Mouse (Mus musculus) embryo, embryonic 10.5 days (tissue): ENCODE data around the gene Adamtsl3.

ENCODE experiments used
- DNase-seq: peaks from one replicate; pipeline ENCODE4 v3.0.0-alpha.2; 2015; ENCODE audit warnings: low spot score

Gene Adamtsl3

DNA sequence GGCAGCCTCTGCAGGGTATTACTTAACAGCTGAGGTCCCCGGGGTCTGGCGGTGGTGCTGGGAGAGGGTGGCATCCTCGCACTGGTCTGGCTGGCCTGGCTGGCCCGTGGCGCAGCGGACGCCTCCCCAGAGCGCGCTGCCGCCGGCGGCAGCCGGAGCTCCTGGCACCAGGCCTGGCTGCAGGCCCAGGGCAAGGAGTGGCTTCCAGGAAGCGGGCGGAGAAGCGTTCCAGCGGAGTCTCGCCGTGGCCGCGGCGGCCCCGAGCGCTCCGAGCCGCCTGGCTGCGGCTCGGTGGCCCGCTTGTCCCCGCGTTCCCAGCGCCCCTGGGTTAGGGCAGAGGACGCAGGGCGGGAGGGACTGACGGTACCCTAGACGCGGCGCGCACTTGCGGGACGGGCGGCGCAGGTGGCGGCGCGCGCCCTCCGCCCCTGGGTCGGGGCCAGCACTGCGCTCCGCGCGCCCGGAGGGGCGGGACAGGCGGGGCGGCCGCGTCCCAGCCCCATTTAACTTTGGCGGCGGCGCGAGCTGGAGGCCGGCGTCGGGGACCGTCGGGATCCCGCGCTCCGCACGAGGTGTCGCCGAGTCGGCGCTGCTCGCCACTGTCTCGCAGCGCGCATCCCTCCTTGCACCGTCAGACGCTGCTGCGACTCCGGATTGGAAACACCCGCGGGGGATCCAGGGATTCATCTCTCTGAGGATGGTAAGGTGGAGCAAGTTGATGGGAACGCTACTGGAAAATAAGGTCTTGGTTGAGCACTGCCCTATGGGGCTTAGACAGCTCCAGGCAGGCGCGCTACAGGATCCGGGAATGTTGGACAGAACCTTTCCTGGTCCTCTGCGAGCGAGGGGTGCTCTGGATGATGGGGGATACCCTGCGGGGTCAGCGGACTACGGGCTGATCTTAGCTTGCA lies at the start of gene Adamtsl3:
Gene Adamtsl3 (plus strand): TSS at position 484 of the 911 bp plus-strand sequence.
- DNase-seq: peak; percentile 43

- no peak for DNase-seq
These were observed 48.3 kb upstream of the Adamtsl3 start for GRCm38 (mm10) chr7:82287242-82287641.

DNA sequence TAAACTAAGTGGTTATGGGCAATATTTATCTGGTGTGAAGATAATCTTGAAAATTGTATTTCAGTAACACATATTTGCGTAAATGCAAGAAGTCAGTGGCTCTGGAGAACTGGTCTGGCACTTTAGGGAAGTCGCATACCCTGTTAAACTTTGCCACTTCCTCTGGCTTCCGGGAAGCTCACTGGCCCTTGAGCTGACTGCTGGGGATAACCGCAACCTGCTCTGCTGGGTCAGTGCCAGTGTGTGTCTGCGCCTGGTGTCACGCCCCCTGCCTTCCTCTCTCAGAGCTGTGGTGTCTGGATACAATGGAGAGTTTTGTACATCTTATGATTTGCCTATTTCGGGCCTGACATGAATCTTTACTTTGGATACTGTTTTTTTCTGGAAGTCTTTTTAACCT lies 42.1 kb upstream of the Adamtsl3 start:
- no peak for DNase-seq

DNA sequence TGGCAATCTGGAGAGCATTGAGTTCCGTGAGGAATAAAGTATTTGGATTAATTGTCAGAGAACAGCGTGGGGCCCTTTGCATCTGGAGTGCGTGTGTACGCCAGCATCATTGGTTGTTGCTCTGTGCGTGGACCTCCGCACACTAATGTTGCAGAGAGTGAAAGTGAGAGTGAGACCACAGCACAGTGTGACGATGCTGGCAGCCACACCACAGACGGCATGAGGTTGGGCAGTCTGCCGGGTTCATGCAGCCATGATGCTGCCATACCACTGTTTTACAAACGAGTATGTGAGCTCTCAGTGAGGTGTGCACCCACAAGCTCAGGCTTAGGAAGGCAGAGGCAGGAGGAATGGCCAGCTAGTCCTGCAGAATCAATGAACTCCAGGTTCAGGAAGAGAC lies 41.4 kb upstream of the Adamtsl3 start:
- DNase-seq: no peak

DNA sequence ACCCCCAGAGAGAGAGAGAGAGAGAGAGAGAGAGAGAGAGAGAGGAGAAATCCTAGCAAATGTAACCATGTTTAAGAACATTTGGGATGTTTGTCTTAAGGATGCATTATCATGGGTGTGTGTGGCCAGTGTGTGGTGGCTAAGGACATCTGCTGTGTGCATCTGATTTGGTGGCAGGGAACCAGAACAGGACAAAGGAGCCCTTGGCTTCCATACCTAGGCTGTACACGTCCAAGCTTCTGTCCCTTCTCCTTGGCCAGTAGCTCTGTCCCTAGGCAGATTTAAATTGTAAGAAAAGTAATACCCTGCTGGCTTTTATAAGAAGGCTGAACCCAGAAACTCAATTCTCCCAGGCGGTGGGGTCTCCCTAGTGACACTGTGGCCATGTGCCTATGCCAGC lies 40.9 kb upstream of the Adamtsl3 start:
- DNase-seq: no peak

GRCm38 (mm10) chr7:82308398-82308797 lies 27.1 kb upstream of the Adamtsl3 start:
- no peak for DNase-seq

DNA sequence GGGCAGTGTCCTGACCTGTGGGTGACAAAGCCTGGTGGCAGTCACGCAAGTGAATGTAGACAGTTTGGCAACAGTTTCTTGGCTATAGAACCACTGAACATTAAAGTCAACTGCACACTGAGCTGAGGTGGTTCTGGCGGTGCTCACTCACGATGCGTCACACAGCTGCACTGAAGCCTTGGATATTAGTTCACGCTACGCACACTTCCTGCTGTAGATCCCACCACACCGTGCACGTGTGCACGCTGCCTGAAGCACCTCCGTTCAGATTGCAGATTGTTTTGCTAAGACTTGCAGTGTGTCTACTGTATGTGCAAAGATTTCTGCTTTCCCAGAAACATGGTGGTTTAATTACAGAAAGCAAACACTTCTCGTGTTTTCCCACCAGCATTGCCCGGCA lies 17.0 kb upstream of the Adamtsl3 start:
- no peak for DNase-seq

DNA sequence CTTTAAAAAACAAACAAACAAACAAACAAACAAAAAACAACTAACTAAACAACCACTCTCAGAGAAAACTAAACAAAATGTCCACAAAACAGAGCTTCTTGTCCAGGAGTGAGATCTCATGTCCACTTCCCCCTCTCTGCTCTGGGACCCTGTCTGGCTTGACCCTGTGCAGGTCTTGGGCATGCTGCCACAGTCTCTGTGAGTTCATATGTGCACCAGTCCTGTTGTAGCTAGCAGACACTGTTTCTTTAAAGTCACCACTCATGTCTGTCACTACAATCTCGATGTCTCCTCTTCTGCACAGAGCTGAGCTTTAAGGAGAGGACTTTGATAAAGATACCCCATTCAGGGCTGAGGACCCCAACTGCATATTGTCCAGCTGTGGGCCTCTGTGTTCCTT lies 8.9 kb upstream of the Adamtsl3 start:
- no peak for DNase-seq

- DNase-seq: no peak
These were observed 8.3 kb upstream of the Adamtsl3 start for GRCm38 (mm10) chr7:82327201-82327600.

- DNase-seq: no peak
These were observed 7.6 kb upstream of the Adamtsl3 start for GRCm38 (mm10) chr7:82327881-82328280.

GRCm38 (mm10) chr7:82329831-82330230 lies 5.7 kb upstream of the Adamtsl3 start:
- no peak for DNase-seq

DNA sequence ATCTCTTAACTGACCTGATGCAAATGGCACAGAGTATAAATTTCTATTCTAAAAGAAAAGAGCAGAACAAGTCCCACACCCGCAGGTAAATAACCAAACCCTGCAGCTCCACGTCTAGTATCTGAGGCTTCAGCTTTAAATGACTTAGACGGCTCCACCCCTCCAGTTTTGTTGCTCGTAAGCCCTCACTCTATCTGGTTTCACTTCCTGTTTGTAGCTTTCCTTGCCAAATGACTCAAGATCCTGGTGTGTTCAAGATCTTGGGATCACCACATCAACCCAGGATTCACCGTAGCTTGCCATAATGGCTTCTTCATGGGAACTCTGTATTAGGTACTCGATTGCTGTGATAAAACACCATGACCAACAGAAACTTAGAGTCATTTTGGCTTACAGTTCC lies 4.6 kb upstream of the Adamtsl3 start:
- DNase-seq: no peak

GRCm38 (mm10) chr7:82334000-82334399 lies 1.5 kb upstream of the Adamtsl3 start:
- no peak for DNase-seq

DNA sequence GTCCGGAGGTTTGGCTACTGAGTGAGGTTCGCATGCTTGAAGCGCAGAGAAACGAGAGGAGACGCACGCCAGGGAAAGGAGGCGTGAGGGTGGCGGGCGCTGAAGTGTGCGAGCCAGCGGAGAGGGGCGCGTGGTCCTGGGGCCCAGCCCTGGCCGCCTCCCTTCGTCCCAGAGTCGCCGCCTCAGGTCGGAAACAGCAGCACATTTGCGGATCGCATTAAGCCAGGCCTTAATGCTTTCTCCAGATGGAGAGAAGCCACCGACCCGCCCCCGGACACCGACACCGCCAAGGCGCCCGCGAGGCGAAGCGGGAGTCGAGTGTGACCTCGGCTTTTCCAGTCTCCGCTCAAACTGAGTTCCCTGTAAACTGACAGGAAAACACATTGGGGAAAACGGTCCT lies 638 bp downstream of the Adamtsl3 start:
- peak; percentile 66 for DNase-seq

DNA sequence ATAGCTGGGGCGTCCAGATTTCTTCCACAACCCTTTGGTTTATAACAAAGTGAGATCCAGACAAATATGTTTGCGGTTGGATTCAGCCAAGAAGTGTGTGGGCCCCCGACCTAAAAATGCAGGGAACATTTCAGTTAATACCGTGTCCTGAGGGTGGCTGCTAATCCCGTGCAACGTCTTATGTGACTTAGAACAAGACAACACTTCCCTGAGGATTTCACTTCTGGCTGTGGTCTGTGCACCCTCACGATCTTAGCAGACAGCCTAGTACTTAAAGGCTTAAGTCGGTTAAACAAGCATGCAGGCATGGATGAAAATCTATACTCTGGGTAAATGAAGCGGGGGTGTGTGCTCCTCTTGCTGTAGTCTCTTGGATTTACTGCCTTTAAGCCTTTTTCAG lies 2.6 kb downstream of the Adamtsl3 start:
- no peak for DNase-seq

GRCm38 (mm10) chr7:82338532-82338931 lies 3.0 kb downstream of the Adamtsl3 start:
- no peak for DNase-seq

- peak; percentile 26 for DNase-seq
These were observed 3.7 kb downstream of the Adamtsl3 start for GRCm38 (mm10) chr7:82339214-82339613.

DNA sequence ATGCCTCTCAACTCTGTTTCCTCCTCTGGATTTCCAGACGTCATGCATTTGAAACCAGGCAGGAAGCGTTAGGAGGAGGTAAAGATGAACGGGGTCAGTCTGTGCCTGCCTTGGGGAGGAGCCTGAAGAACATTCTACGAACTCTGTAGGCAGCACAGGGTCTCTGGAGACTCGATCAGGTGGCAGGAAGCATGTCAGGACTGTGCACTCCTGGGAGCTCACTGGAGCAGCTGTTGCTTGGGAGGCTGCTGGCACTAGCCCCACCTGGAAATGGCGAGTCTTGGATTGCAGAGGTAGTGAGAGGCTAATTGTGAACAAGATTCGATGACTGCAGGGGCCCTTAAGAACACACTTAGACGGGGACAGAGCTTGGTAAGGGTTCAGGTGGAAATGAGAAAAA lies 6.0 kb downstream of the Adamtsl3 start:
- no peak for DNase-seq

DNA sequence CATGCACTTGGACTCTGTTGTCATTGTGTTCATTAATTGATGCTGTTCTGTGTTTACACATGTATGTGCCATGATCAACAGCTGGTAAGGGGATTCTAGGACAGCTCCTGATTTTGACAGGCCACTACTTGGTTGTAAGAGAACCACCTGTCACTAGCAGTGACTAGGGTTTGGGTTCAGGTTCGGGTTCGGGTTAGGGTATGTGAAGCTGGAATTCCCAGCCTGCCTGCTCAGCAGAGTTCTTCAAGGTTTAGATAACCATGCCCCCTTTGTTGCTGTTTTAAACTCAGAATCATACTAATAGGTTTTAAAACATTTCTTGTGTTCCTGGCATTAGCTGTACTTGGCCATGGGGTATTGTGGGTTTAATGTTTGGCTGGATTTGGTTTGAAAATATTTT lies 11.2 kb downstream of the Adamtsl3 start:
- no peak for DNase-seq

DNA sequence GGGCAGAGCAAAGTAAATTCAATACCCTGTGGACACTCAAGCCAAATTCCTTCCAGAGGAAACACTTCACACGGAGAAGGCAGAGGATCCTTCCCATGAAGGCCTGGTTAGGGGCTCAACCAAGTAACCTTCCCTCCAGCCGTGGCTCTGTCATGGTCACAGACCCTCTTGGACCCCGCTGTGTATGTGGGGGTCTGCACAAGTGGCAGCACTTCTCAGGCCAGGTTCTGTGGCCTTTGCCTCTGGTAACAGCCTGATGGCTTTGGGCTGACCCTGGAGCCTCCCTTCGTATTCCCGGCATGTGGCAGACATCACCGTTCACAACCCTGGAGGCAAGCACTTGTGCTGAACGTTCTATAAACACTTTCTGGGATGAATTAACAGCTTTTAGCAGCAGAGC lies 14.3 kb downstream of the Adamtsl3 start:
- DNase-seq: no peak

DNA sequence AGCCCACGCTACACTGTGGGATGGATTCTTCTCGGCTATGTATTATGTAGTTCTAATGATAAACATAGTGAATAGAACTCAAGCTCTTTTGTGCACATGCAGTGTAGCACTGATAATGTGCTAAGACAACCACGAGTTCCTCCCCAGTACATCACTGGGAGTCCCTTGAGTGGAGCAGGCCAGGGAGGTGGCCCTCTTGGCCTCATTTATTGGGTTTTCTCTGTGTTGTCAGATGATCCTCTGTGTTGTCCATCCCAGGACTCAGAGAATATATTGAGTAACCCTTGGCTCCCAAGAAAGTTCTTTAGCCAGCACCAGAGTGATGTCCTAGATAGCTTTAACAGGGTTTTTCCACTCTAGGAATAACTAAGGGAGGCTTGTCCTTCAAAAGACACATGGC lies 14.9 kb downstream of the Adamtsl3 start:
- no peak for DNase-seq

GRCm38 (mm10) chr7:82359146-82359545 lies 23.7 kb downstream of the Adamtsl3 start:
- no peak for DNase-seq

DNA sequence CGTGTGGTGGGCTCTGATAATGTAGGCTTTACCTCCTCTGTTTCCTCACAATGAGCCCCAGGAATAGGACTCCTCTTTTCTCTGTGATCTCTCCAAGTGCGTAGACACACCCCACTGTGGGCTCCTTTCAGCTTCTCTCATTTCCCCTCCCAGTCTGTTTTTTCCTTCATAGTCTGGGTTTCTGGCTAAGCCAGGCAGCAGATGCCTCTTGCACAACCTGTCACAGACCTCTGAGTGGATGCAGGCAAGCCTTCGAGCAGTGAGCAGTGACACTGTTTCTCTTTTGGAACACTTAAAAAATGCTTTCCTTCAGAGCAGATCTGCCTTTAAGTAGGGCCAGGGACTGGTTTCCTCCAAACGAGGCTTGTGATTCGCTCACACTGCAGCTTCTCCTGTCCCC lies 24.2 kb downstream of the Adamtsl3 start:
- DNase-seq: no peak

GRCm38 (mm10) chr7:82360186-82360585 lies 24.7 kb downstream of the Adamtsl3 start:
- DNase-seq: no peak
